Mouse (Mus musculus): ENCODE measurements at regions not wholly inside any gene's neighbourhood (a gene's known extent, or its start where the extent isn't known, plus 50 kb on each side); places are given as distances from the start of the nearest gene placed in this dataset.

DNA sequence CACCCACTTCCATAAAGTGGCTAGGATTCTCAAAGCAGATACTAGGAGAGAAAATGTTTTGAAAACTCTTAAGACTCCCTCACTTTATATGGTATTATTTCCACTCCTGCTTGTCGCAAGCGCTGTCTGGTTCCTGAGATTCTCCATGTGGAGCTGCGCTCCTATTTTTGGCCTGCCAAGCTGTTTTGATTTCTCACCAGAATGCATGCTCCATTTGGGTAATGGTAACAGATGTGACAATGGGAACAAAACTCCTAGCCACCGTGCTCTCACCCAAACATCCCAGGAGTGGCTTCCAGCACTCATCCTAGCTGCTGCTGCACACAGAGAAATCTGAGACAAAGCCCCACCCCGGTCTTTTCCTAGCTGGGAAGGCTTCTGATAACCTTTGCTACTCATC, 749.6 kb downstream of the Ntrk3 start:
- TF ChIP-seq CTCF (IDR thresholded peaks at IDR 0.05; ENCODE audit: low read depth, low read length) = no peak
- no peak for TF ChIP-seq POLR2A (IDR thresholded peaks at IDR 0.05; ENCODE audit: extremely low read depth, insufficient read depth, low read length)

Data from liver, adult 2 months (tissue).